Mouse (Mus musculus) 3134 (cell line): ENCODE results near the gene Fpgs.

ENCODE experiments used
- DNase-seq: peaks from one replicate; pipeline ENCODE4 v3.0.0-alpha.2; 2011; ENCODE audit warnings: low spot score; ENCODE audit not compliant: insufficient read length; ENCODE audit errors: extremely low read depth

Gene Fpgs

DNA sequence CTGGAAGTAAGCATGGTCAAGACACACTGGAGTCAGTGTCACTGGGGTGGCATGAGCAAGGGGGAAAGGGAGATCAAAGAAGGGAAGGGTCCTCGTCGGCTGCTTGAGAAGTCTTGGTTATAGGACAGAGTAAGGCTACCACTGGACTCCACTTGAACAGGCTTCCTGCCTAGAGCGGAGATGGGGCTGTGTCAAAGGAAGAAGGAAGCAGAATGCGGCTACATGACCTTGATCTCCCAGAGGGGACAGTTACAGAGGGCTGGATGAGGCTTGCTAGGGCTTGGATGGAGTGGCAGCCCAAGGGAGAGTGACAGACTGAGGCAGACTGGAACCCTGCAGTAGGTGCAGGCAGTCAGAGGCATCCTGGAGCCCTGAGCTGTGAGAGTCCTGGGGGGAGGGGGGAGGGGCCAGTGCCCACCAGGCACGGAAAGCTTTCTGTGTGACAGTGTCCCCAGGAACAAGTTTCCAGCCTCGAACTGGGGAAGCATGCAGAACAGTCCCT lies 63.3 kb downstream of the Fpgs start:
- no peak for DNase-seq

DNA sequence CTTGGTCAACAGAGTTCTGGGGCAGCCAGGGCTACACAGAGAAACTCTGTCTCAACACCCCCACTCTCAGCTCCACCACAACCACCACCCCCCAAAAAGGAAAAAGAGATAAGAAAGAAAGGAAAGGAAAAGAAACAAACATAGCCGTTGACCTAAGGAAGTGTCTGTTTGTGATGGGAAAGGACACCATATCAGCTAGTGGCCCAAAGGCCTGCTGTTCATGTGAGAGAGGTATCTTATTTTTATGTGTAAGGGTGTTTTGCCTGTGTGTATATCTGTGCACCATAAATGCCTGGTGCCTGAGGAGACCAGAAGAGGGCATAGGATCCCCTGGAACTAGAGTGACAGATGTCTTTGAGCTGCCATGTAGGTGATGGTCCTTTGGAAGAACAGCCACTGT lies 64.3 kb downstream of the Fpgs start:
- DNase-seq: no peak

DNA sequence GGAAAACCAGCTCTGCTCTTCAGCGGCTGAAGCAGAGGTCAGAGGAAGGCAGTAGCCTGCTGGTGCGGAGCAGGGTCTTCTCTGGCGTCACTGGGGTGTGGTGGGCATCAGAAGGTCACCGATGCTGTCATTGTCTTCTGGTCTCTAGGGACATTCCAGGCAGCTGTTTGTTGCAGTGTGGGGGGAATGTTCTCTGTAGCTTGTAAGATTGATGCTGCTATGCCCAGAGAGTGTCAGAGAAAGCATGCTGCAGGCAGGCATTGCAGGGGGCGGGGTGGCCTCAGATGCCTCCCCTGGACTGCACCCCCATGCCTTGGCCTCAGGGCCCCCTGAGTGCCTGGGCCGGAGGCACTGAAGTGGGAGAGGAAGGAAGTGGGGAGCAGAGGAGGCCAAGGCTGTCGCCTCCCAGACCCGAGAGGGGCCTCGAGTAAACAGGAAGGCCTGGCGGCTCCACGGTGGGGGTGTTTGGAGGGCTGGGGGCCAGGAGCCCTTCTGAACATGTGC lies 66.1 kb downstream of the Fpgs start:
- no peak for DNase-seq

DNA sequence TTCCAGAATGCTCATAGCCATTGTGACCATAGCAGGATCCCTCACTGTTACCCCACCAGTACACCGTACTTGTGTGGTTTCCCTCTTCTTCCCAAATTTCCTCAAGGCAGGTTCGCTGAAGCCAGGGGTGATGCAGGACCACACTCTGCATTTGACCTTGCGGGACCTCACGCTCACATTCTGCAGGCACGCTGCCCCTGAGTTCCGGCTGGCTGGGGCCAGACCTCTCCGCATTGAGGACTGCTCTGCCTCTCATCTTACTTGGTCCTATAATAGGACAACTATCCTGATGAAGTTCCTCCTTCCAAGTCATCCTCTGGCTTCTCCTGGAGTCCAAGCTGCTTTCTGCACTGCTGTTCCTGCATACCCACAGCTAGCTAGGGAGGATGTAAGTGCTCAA lies 67.3 kb downstream of the Fpgs start:
- DNase-seq: no peak

DNA sequence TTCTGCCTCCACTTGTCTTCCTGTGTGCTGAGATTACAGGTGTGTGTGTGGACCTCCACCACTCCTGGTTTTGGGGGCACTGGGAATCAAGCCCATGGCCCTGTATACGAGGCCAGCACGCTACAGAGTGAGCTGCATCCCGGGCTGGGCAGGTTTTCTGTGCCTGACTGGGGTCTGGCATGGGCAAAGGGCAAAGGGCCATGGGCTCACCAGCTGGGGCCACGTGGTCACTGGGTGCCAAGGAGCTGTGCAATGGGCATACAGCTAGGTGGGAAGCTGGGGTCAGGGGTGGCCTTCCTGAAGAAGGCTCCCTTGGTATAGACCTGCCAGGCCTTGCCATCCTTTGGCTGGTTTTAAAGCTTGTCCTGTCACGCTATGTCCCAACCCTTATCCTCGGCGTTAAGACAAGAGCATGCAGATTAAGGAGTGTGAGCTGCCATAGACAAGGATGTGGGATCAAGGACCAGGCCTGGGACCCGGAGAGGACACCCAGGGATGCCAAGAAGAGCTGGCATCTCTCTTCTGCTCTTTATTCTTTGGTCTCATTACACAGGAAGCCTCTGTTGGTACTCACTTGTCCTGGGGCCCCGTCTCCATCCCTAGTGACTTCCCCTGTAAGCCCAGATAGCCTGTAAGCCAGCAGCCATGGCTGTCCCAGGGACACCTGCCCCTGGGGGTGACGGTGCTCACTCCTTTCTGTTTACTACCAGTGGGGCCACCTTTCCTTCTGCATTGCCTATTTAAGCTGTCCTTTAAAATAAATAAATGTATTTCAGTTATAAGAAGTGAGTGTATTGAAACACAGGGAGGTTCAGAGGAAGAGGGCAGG lies 69.5 kb downstream of the Fpgs start:
- no peak for DNase-seq

DNA sequence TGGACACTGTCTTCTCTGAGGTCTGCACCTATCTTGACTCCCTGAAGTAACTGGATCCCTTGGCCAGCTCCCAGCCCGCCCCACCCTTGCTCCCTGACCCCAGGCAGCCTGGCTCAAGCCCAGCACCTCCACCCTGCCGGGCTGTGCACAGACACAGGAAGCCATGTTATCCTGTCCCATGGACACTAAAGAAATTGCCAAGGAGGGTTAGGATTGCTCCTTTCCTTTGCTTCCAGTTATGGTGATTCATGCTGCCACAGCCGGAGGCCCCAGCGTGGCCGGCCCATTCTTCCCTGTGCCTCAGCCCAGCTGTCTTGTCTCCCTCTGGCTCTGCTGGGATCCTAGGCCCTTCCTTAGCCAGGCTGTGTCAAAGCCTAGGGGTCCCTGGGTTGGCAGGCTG lies 70.3 kb downstream of the Fpgs start:
- peak; percentile 61 for DNase-seq
